Mouse (Mus musculus) liver, embryonic 11.5 days (tissue): Measurements from ENCODE around the gene Slu7. TPM values are rescaled to one million over a fixed set of nuclear protein-coding genes. Genes with fewer than 3 reads are reported as not detected.

ENCODE experiments used
- ATAC-seq: fragments of 200-750 bp; cut with Nextera tagmentation; replicated peaks from 2 replicates; pipeline ENCODE4 v1.8.0; 2017; ENCODE audit warnings: moderate number of reproducible peaks, mild to moderate bottlenecking, moderate TSS enrichment, moderate library complexity; ENCODE audit not compliant: low FRiP score
- DNase-seq: peaks from one replicate; pipeline ENCODE4 v3.0.0-alpha.2; 2017; ENCODE audit warnings: low spot score
- H3K27ac ChIP-seq: fragments of 300-500 bp; sonication (generic); 2 replicates; pipeline ENCODE4 v1.5.1; 2014; ENCODE audit warnings: mild to moderate bottlenecking, low read depth, low read length, control low read depth
- H3K27me3 ChIP-seq: fragments of 300-500 bp; sonication (generic); replicated peaks from 2 replicates; pipeline ENCODE4 v1.6.1; 2014; ENCODE audit warnings: low read length, mixed read lengths; ENCODE audit not compliant: control insufficient read depth, insufficient read depth
- H3K36me3 ChIP-seq: fragments of 300-500 bp; sonication (generic); 2 replicates; pipeline ENCODE4 v1.6.1; 2014; ENCODE audit warnings: mild to moderate bottlenecking, low read length, moderate library complexity, mixed read lengths; ENCODE audit not compliant: control insufficient read depth, insufficient read depth
- H3K4me1 ChIP-seq: fragments of 300-500 bp; sonication (generic); replicated peaks from 2 replicates; pipeline ENCODE4 v1.6.1; 2014; ENCODE audit warnings: low read length, mixed read lengths; ENCODE audit not compliant: control insufficient read depth, insufficient read depth
- H3K4me2 ChIP-seq: fragments of 300-500 bp; sonication (generic); 2 replicates; pipeline ENCODE4 v1.6.1; 2014; ENCODE audit warnings: mild to moderate bottlenecking, control low read depth, moderate library complexity
- H3K4me3 ChIP-seq: fragments of 300-500 bp; sonication (generic); 2 replicates; pipeline ENCODE4 v1.5.1; 2014; ENCODE audit warnings: low read depth, low read length, control low read depth
- H3K9ac ChIP-seq: fragments of 300-500 bp; sonication (generic); 2 replicates; pipeline ENCODE4 v1.6.1; 2014; ENCODE audit warnings: low read depth, low read length, control low read depth
- H3K9me3 ChIP-seq: fragments of 300-500 bp; sonication (generic); 2 replicates; pipeline ENCODE4 v1.6.1; 2016; ENCODE audit warnings: low read length, inconsistent platforms, mixed read lengths; ENCODE audit not compliant: control insufficient read depth
- WGBS: fragments of 180-500 bp; shearing (Covaris S2); extraction: QIAGEN DNeasy Blood & Tissue Kit; methylation state at CpG from one replicate; pipeline ENCODE4 v1.1.7; 2014; 5-methylcytosine and 5-hydroxymethylcytosine counted together
- polyA plus RNA-seq: library from polyadenylated mRNA; unstranded; fragments of >200 nt; fragmentation: Nextera tagmentation; extraction: Ambion mirVana; gene quantifications from 2 replicates; pipeline ENCODE4 v1.2.1, GENCODE M21; 2014

The Slu7 gene
- polyA plus RNA-seq, 1 experiment from 2014 or later: 43.9 TPM

- DNase-seq: no peak
- 49% methylated on average over 11 of the region's 11 CpGs for WGBS
- no peaks in the 10 kb centered on the region for H3K36me3 ChIP-seq
- H3K4me3 ChIP-seq: no peak overlapping the region
- peaks cover 3% of the 10 kb centered on the region for H3K4me1 ChIP-seq
- H3K4me2 ChIP-seq: no peak overlapping the region
- no peak for ATAC-seq
- H3K9ac ChIP-seq: no peak overlapping the region
- H3K9me3 ChIP-seq: no peaks in the 10 kb centered on the region
- H3K27ac ChIP-seq: no peak overlapping the region
- H3K27me3 ChIP-seq: no peaks in the 10 kb centered on the region
Observed at GRCm38 (mm10) chr11:43484652-43485051, 51.1 kb downstream of the Slu7 start.

GRCm38 (mm10) chr11:43485855-43486254, 52.3 kb downstream of the Slu7 start:
- Histone ChIP-seq H3K4me2 (no peak overlapping the region), H3K27me3 (no peaks in the 10 kb centered on the region), H3K4me3 (no peak overlapping the region), H3K36me3 (no peaks in the 10 kb centered on the region), H3K27ac (no peak overlapping the region), H3K4me1 (peaks cover 3% of the 10 kb centered on the region), H3K9me3 (no peaks in the 10 kb centered on the region), H3K9ac (no peak overlapping the region)
- ATAC-seq: no peak
- no peak for DNase-seq
- 83% methylated on average over 9 of the region's 9 CpGs for WGBS

- Histone ChIP-seq H3K4me1 (no peaks in the 10 kb centered on the region), H3K27ac (no peak overlapping the region), H3K27me3 (no peaks in the 10 kb centered on the region), H3K9me3 (no peaks in the 10 kb centered on the region), H3K4me2 (no peak overlapping the region), H3K4me3 (no peak overlapping the region), H3K36me3 (no peaks in the 10 kb centered on the region), H3K9ac (no peak overlapping the region)
- peak; percentile 30; the same call in 1 of the 2 replicates for ATAC-seq
- peak; percentile 66 for DNase-seq
- WGBS: 31% methylated on average over 7 of the region's 7 CpGs
Observed at GRCm38 (mm10) chr11:43492663-43493062, 59.1 kb downstream of the Slu7 start.

- peak; percentile 72 for DNase-seq
- peak; percentile 42; the same call in 1 of the 2 replicates for ATAC-seq
- Histone ChIP-seq H3K27me3 (no peaks in the 10 kb centered on the region), H3K36me3 (no peaks in the 10 kb centered on the region), H3K4me2 (no peak overlapping the region), H3K4me1 (no peaks in the 10 kb centered on the region), H3K9me3 (peaks cover 3% of the 10 kb centered on the region; the same call in 1 of the 2 replicates), H3K9ac (no peak overlapping the region), H3K4me3 (no peak overlapping the region), H3K27ac (no peak overlapping the region)
- WGBS: 20% methylated on average over 6 of the region's 6 CpGs
Observed at GRCm38 (mm10) chr11:43493815-43494409, 60.4 kb downstream of the Slu7 start.

- H3K27ac ChIP-seq: no peak overlapping the region
- ATAC-seq (no peak; the same call in 1 of the 2 replicates), DNase-seq (no peak)
- H3K36me3 ChIP-seq: no peaks in the 10 kb centered on the region
- 53% methylated on average over 8 of the region's 8 CpGs for WGBS
- no peak overlapping the region for H3K4me3 ChIP-seq
- H3K9me3 ChIP-seq: peaks cover 3% of the 10 kb centered on the region; the same call in 1 of the 2 replicates
- no peaks in the 10 kb centered on the region for H3K4me1 ChIP-seq
- H3K9ac ChIP-seq: no peak overlapping the region
- no peak overlapping the region for H3K4me2 ChIP-seq
- no peaks in the 10 kb centered on the region for H3K27me3 ChIP-seq
Observed at GRCm38 (mm10) chr11:43495037-43495436, 61.5 kb downstream of the Slu7 start.

GRCm38 (mm10) chr11:43495532-43495931, 62.0 kb downstream of the Slu7 start:
- H3K4me2 ChIP-seq: no peak overlapping the region
- no peaks in the 10 kb centered on the region for H3K36me3 ChIP-seq
- no peaks in the 10 kb centered on the region for H3K27me3 ChIP-seq
- DNase-seq (no peak), ATAC-seq (no peak)
- H3K9me3 ChIP-seq: peaks cover 3% of the 10 kb centered on the region; the same call in 1 of the 2 replicates
- WGBS: 59% methylated on average over 3 of the region's 3 CpGs
- no peak overlapping the region for H3K27ac ChIP-seq
- no peak overlapping the region for H3K4me3 ChIP-seq
- H3K9ac ChIP-seq: no peak overlapping the region
- no peaks in the 10 kb centered on the region for H3K4me1 ChIP-seq

Other genes with a start within 250 kb of the Slu7 start
- 71.2 and 82.3 TPM in 2 replicates for gene Pttg1, start 7.5 kb upstream of the Slu7 start, polyA plus RNA-seq
- gene C1qtnf2, start 40.5 kb downstream of the Slu7 start, polyA plus RNA-seq: 0.82 and 1.8 TPM in 2 replicates
- 11.8 and 12.7 TPM in 2 replicates for gene Ccnjl, start 95.0 kb downstream of the Slu7 start, polyA plus RNA-seq
- gene 4933415A04Rik, start 153.3 kb downstream of the Slu7 start, polyA plus RNA-seq: 2.1 and 2.7 TPM in 2 replicates
- not detected in 2 replicates for gene Fabp6, start 167.8 kb downstream of the Slu7 start, polyA plus RNA-seq
- 26.1 and 30.3 TPM in 2 replicates for gene Pwwp2a, start 248.3 kb downstream of the Slu7 start, polyA plus RNA-seq